9 mouse cellular contexts compared by ENCODE assay signal in genomic region chr2:130496037-130496436, GRCm38 (mm10). TPM values are rescaled to one million over a fixed set of nuclear protein-coding genes. Genes with fewer than 3 reads are reported as not detected.
DNase-seq lines count a peak whose midpoint lies in the region; ATAC-seq and TF ChIP-seq lines count a peak whose summit lies in the region.
"Had no signal": no experiment of that assay in that cellular context is flagged by ENCODE, and none has a peak within 500 bp of the region (broad histone marks: within the 10 kb centered on the region; RNA-seq: fewer than 3 reads in every experiment).

No protein-coding gene starts in this region.

- no peak for ATAC-seq in liver, postnatal 0 days
- peak; percentile 65; the same call in 1 of the 2 replicates for ATAC-seq in midbrain, postnatal 0 days (ENCODE audit: low FRiP score)

- peak; percentile 39 for DNase-seq in liver, adult 2 months (ENCODE audit: extremely low read depth, low read depth, low spot score)
- no peak for DNase-seq in liver, postnatal 0 days
- DNase-seq in cerebellum, postnatal 10 days = peak; percentile 90 to 94
- peak; percentile 40 for DNase-seq in heart, adult 8-10 months (ENCODE audit: low spot score)
- DNase-seq in layer of hippocampus, adult 9-11 months = peak; percentile 85
- peak; percentile 91 for DNase-seq in midbrain, postnatal 0 days (ENCODE audit: low spot score)
- no peak for DNase-seq in ovary, postnatal 10 days (ENCODE audit: low spot score)
- DNase-seq in c-Kit-positive CD71-positive TER-119-positive erythroid progenitor cells, embryonic 14.5 days (ENCODE audit: low spot score) = no peak

- H3K27ac ChIP-seq in liver, adult 2 months (replicated peaks; ENCODE audit: insufficient read depth, low read depth, low read length) = no peak overlapping the region
- H3K27ac ChIP-seq in liver, postnatal 0 days (ENCODE audit: low read depth) = no peak overlapping the region
- H3K27ac ChIP-seq in midbrain, postnatal 0 days (ENCODE audit: low read depth, low read length) = 0 out of 2 replicates have a peak overlapping the region, but pooled peaks have one; percentile 51
- H3K27ac ChIP-seq: stomach, embryonic 15.5 days had no signal

- peaks cover 11% of the 10 kb centered on the region; the same call in 1 of the 2 replicates for H3K79me2 ChIP-seq in liver, adult 2 months (ENCODE audit: control insufficient read depth, insufficient read depth, low read length)

- TF ChIP-seq CTCF in liver, adult 2 months (IDR thresholded peaks at IDR 0.05; ENCODE audit: low read depth, low read length) = no peak
- no peak for TF ChIP-seq CTCF in liver, postnatal 0 days (IDR thresholded peaks at IDR 0.05; ENCODE audit: low read depth)
- no peak for TF ChIP-seq CTCF in midbrain, postnatal 0 days (IDR thresholded peaks at IDR 0.05)

- no peaks in the 10 kb centered on the region for H3K27me3 ChIP-seq in liver, adult 2 months (ENCODE audit: control insufficient read depth, insufficient read depth, low read length)
- H3K27me3 ChIP-seq in liver, postnatal 0 days (ENCODE audit: insufficient read depth, low read length) = no peaks in the 10 kb centered on the region
- H3K27me3 ChIP-seq in midbrain, postnatal 0 days (ENCODE audit: insufficient read depth, low read length) = no peaks in the 10 kb centered on the region
- H3K27me3 ChIP-seq: stomach, embryonic 15.5 days had no signal

- TF ChIP-seq EP300 in liver, postnatal 0 days (IDR thresholded peaks at IDR 0.05; ENCODE audit: low read depth) = no peak

- WGBS in liver, adult 2 months = 49% methylated on average over 6 of the region's 6 CpGs
- WGBS in liver, postnatal 0 days (ENCODE audit: insufficient replicate concordance) = 60% methylated on average over 6 of the region's 6 CpGs
- 30% methylated on average over 6 of the region's 6 CpGs for WGBS in midbrain, postnatal 0 days

- no peak overlapping the region for H3K4me2 ChIP-seq in liver, postnatal 0 days (ENCODE audit: low read depth, low read length)
- H3K4me2 ChIP-seq in midbrain, postnatal 0 days (ENCODE audit: low read depth, low read length, poor library complexity, severe bottlenecking) = no peak overlapping the region
- H3K4me2 ChIP-seq: stomach, embryonic 15.5 days had no signal

- TF ChIP-seq POLR2A in liver, adult 2 months (IDR thresholded peaks at IDR 0.05; ENCODE audit: extremely low read depth, insufficient read depth, low read length) = no peak

- no peaks in the 10 kb centered on the region for H3K4me1 ChIP-seq in liver, adult 2 months (ENCODE audit: control insufficient read depth, insufficient read depth, low read length)
- peaks cover 11% of the 10 kb centered on the region for H3K4me1 ChIP-seq in liver, postnatal 0 days (ENCODE audit: insufficient read depth)
- H3K4me1 ChIP-seq in midbrain, postnatal 0 days (ENCODE audit: insufficient read depth, low read length) = no peaks in the 10 kb centered on the region
- H3K4me1 ChIP-seq: stomach, embryonic 15.5 days had no signal

- no peak overlapping the region for H3K9ac ChIP-seq in liver, adult 2 months (ENCODE audit: low read depth, low read length)
- H3K9ac ChIP-seq in liver, postnatal 0 days (replicated peaks) = no peak overlapping the region
- no peak overlapping the region for H3K9ac ChIP-seq in midbrain, postnatal 0 days (replicated peaks; ENCODE audit: low read length, poor library complexity, severe bottlenecking)
- H3K9ac ChIP-seq: stomach, embryonic 15.5 days had no signal

- no peaks in the 10 kb centered on the region for H3K9me3 ChIP-seq in liver, postnatal 0 days (ENCODE audit: low read length)
- no peaks in the 10 kb centered on the region for H3K9me3 ChIP-seq in midbrain, postnatal 0 days (ENCODE audit: low read length)
- H3K9me3 ChIP-seq: stomach, embryonic 15.5 days had no signal

- H3K36me3 ChIP-seq in liver, adult 2 months (ENCODE audit: control insufficient read depth, insufficient read depth, low read length) = no peaks in the 10 kb centered on the region
- no peaks in the 10 kb centered on the region for H3K36me3 ChIP-seq in liver, postnatal 0 days (replicated peaks; ENCODE audit: insufficient read depth, low read length)
- H3K36me3 ChIP-seq in midbrain, postnatal 0 days (ENCODE audit: insufficient read depth, low read length) = no peaks in the 10 kb centered on the region
- H3K36me3 ChIP-seq: stomach, embryonic 15.5 days had no signal

- H3K4me3 ChIP-seq in liver, adult 2 months (ENCODE audit: insufficient read depth, low read depth, low read length) = no peak overlapping the region
- H3K4me3 ChIP-seq in liver, postnatal 0 days (ENCODE audit: low read depth, low read length) = no peak overlapping the region
- no peak overlapping the region for H3K4me3 ChIP-seq in midbrain, postnatal 0 days (ENCODE audit: low read depth, low read length)
- H3K4me3 ChIP-seq: stomach, embryonic 15.5 days had no signal

RNA-seq across cellular contexts. Expression of gene Ptpra, which starts 46.0 kb away (rescaled TPM):
- total RNA-seq in liver, adult 2 months (2014; rRNA removed) = 24.8 and 25.9 TPM in 2 replicates
- polyA plus RNA-seq in liver, adult 2 months (2012; rRNA removed) = 19.6 and 23.9 TPM in 2 replicates
- polyA plus RNA-seq in liver, postnatal 0 days (2015; fragmentation: Nextera tagmentation; extraction: Ambion mirVana) = 18.4 and 18.7 TPM in 2 replicates
- total RNA-seq in heart, adult 8-10 months (2022) = 10 to 100 TPM; 44.2 to 48.0 (median 46.4) TPM
- total RNA-seq in midbrain, postnatal 0 days (2014; rRNA removed) = 120 and 147 TPM in 2 replicates
- 139 and 144 TPM in 2 replicates for polyA plus RNA-seq in midbrain, postnatal 0 days (2015; fragmentation: Nextera tagmentation; extraction: Ambion mirVana)

Comparison
In these comparisons a context has a peak if more than half of its experiments do, and no peak if none do; other contexts are left out.
1. DNase-seq: peak in liver, adult 2 months (single experiment), cerebellum, postnatal 10 days (2 of 2), heart, adult 8-10 months (single experiment), layer of hippocampus, adult 9-11 months (single experiment) and midbrain, postnatal 0 days (single experiment); none in liver, postnatal 0 days (single experiment), ovary, postnatal 10 days (single experiment) and c-Kit-positive CD71-positive TER-119-positive erythroid progenitor cells, embryonic 14.5 days (single experiment).